Mouse (Mus musculus): ENCODE data around the gene Hook1. TPM values are rescaled to one million over a fixed set of nuclear protein-coding genes. Genes with fewer than 3 reads are reported as not detected.
"Not testable (repeated sequence)": the region's sequence is repeated elsewhere in the genome, so short reads cannot be mapped to it uniquely, and the experiment has no call there.

Hook1 gene
- total RNA-seq, 1 experiment = 54.4 TPM

DNA sequence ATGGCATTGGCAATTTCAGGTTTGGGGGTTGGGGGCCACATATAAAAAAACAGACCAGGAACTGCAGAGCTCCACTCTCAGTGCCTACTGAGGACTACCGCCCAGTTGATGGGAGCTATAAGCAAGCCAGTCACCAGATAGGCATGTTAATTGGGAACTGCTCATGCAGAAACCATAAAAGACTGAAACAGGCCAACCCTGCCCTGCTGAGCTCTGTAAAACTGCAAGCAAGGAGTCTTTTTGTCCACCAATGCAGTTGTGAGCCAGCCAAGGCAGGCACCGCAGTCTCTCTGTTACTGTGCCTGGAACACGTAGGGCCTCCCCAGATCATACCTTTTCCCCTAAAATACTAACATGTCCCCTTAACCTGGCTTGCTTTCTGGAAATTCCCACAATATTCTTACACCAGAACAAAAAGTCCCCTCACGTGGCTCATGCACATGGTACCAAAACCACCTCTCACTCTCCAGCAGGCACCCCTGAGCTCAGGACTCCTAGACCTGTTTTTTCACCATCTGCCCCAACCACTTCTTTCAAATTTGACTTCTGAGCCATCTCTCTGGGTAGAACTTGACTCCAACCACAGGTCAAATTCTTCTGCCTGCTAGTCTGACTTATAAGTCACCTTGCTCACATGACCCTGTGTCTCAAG is 32.5 kb upstream of the Hook1 start:
- H3K36me3 ChIP-seq (ENCODE audit: control insufficient read depth, insufficient read depth, low read length, poor library complexity, severe bottlenecking) = no peaks in the 10 kb centered on the region
- DNase-seq (ENCODE audit: low read depth, low spot score) = no peak
- H3K4me1 ChIP-seq (ENCODE audit: control insufficient read depth in 2 of 2, insufficient read depth in 2 of 2, low read length in 2 of 2, poor library complexity in 1 of 2) = no peaks in the 10 kb centered on the region
- no peaks in the 10 kb centered on the region for H3K9me3 ChIP-seq (ENCODE audit: control insufficient read depth, insufficient read depth, low read depth, low read length)
- in situ Hi-C loops (cut with MboI; ENCODE audit: low sequenced_read_pairs in 2 of 2, unreplicated experiment in 2 of 2) = no loop called here
- H3K9ac ChIP-seq (ENCODE audit: insufficient read depth, low read depth, low read length, poor library complexity, severe bottlenecking) = no peak overlapping the region
- no peak overlapping the region for H3K4me3 ChIP-seq (ENCODE audit: insufficient read depth in 1 of 2, low read depth in 1 of 2, low read length in 2 of 2, poor library complexity in 1 of 2, severe bottlenecking in 1 of 2)
- no peak overlapping the region for H3K27ac ChIP-seq (ENCODE audit: insufficient read depth, low read depth, low read length, poor library complexity, severe bottlenecking)
- TF ChIP-seq HCFC1 (IDR thresholded peaks at IDR 0.05; ENCODE audit: borderline replicate concordance, insufficient read depth, low read length) (no peak), ZNF384 (IDR thresholded peaks at IDR 0.05; ENCODE audit: low read depth, low read length) (no peak), CHD2 (IDR thresholded peaks at IDR 0.05; ENCODE audit: low read depth, low read length) (no peak), ZC3H11A (IDR thresholded peaks at IDR 0.05; ENCODE audit: borderline replicate concordance, low read depth, low read length) (no peak), MAFK (IDR thresholded peaks at IDR 0.05; ENCODE audit: insufficient read depth, low read depth, low read length) (no peak)

DNA sequence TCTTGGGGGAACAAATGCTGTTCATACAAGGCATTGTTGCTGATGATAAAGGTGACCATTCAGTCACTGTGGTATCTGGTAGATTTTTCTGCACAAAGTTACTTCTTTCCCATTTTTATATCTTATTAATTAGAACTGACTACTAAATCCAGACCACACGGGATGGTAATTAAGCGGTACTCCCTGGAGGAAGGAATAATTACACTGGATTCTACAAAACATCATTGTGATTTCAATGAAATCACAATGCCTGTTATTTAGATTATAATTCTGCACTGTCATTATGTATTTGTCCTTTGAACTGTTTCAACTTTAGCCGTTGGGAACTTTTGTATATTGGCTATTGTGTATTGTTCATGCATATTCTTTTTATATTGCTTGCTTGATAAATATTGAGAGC is 28.3 kb upstream of the Hook1 start:
- in situ Hi-C loops (cut with MboI; ENCODE audit: low sequenced_read_pairs in 2 of 2, unreplicated experiment in 2 of 2) = no loop called here
- H3K27ac ChIP-seq (ENCODE audit: insufficient read depth, low read depth, low read length, poor library complexity, severe bottlenecking) = no peak overlapping the region
- no peaks in the 10 kb centered on the region for H3K9me3 ChIP-seq (ENCODE audit: control insufficient read depth, insufficient read depth, low read depth, low read length)
- no peaks in the 10 kb centered on the region for H3K36me3 ChIP-seq (ENCODE audit: control insufficient read depth, insufficient read depth, low read length, poor library complexity, severe bottlenecking)
- no peak overlapping the region for H3K4me3 ChIP-seq (ENCODE audit: insufficient read depth in 1 of 2, low read depth in 1 of 2, low read length in 2 of 2, poor library complexity in 1 of 2, severe bottlenecking in 1 of 2)
- H3K4me1 ChIP-seq (ENCODE audit: control insufficient read depth in 2 of 2, insufficient read depth in 2 of 2, low read length in 2 of 2, poor library complexity in 1 of 2) = no peaks in the 10 kb centered on the region
- H3K9ac ChIP-seq (ENCODE audit: insufficient read depth, low read depth, low read length, poor library complexity, severe bottlenecking) = no peak overlapping the region
- TF ChIP-seq ZNF384 (IDR thresholded peaks at IDR 0.05; ENCODE audit: low read depth, low read length) = no peak
- no peak for DNase-seq (ENCODE audit: low read depth, low spot score)

DNA sequence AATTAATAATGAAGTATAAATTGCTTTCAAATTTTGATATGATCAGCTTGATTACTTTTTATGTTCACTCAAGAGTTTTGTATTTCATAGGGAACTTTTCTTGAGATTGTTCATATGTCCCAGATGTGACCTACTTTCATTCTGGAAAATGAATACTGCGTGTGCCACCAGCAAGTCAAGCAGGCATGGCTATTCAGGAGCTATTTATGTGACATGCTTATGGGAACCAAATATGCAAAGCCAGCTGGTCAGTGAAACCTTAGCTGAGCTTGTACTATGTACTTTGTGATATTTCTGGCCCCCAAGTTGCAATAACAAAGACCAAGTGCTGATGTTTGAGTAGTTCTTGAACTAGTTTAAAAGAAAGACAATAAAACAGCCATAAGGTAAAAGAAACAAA is 19.1 kb upstream of the Hook1 start:
- TF ChIP-seq ZNF384 (IDR thresholded peaks at IDR 0.05; ENCODE audit: low read depth, low read length) = no peak
- TF ChIP-seq MAFK (IDR thresholded peaks at IDR 0.05; ENCODE audit: insufficient read depth, low read depth, low read length) = no peak
- no peak for TF ChIP-seq ZC3H11A (IDR thresholded peaks at IDR 0.05; ENCODE audit: borderline replicate concordance, low read depth, low read length)
- TF ChIP-seq HCFC1 (IDR thresholded peaks at IDR 0.05; ENCODE audit: borderline replicate concordance, insufficient read depth, low read length) = no peak
- TF ChIP-seq CHD2 (IDR thresholded peaks at IDR 0.05; ENCODE audit: low read depth, low read length) = no peak
- no peak for DNase-seq (ENCODE audit: low read depth, low spot score)
- in situ Hi-C loops (cut with MboI; ENCODE audit: low sequenced_read_pairs in 2 of 2, unreplicated experiment in 2 of 2) = no loop called here
- no peaks in the 10 kb centered on the region for H3K36me3 ChIP-seq (ENCODE audit: control insufficient read depth, insufficient read depth, low read length, poor library complexity, severe bottlenecking)
- H3K4me3 ChIP-seq (ENCODE audit: insufficient read depth in 1 of 2, low read depth in 1 of 2, low read length in 2 of 2, poor library complexity in 1 of 2, severe bottlenecking in 1 of 2) = no peak overlapping the region
- no peaks in the 10 kb centered on the region for H3K4me1 ChIP-seq (ENCODE audit: control insufficient read depth in 2 of 2, insufficient read depth in 2 of 2, low read length in 2 of 2, poor library complexity in 1 of 2)
- no peaks in the 10 kb centered on the region for H3K9me3 ChIP-seq (ENCODE audit: control insufficient read depth, insufficient read depth, low read depth, low read length)
- H3K9ac ChIP-seq (ENCODE audit: insufficient read depth, low read depth, low read length, poor library complexity, severe bottlenecking) = no peak overlapping the region
- no peak overlapping the region for H3K27ac ChIP-seq (ENCODE audit: insufficient read depth, low read depth, low read length, poor library complexity, severe bottlenecking)

DNA sequence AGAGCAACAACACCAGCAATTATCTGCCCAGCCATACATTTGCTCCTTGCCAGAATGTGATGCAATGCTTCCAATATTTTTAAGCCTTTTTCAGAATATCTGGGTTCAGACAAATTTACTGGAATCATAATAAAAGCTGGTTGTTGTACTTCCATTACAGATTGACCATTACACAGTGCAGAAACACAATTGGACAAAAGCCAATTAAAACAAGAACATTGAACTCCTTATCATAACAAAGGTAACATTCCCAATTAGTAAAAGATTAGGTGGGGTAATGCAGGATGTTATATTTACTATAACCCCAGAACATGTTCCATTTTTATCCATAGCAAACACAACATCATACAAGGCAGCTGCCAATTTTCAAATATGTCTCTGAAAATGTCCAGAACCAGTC is 13.7 kb upstream of the Hook1 start:
- H3K4me1 ChIP-seq (ENCODE audit: control insufficient read depth in 2 of 2, insufficient read depth in 2 of 2, low read length in 2 of 2, poor library complexity in 1 of 2) = no peaks in the 10 kb centered on the region
- no peak overlapping the region for H3K4me3 ChIP-seq (ENCODE audit: insufficient read depth in 1 of 2, low read depth in 1 of 2, low read length in 2 of 2, poor library complexity in 1 of 2, severe bottlenecking in 1 of 2)
- no peak for DNase-seq (ENCODE audit: low read depth, low spot score)
- no peaks in the 10 kb centered on the region for H3K36me3 ChIP-seq (ENCODE audit: control insufficient read depth, insufficient read depth, low read length, poor library complexity, severe bottlenecking)
- no peak overlapping the region for H3K27ac ChIP-seq (ENCODE audit: insufficient read depth, low read depth, low read length, poor library complexity, severe bottlenecking)
- in situ Hi-C loops (cut with MboI; ENCODE audit: low sequenced_read_pairs in 2 of 2, unreplicated experiment in 2 of 2) = no loop called here
- H3K9ac ChIP-seq (ENCODE audit: insufficient read depth, low read depth, low read length, poor library complexity, severe bottlenecking) = no peak overlapping the region
- no peaks in the 10 kb centered on the region for H3K9me3 ChIP-seq (ENCODE audit: control insufficient read depth, insufficient read depth, low read depth, low read length)
- no peak for TF ChIP-seq ZNF384 (IDR thresholded peaks at IDR 0.05; ENCODE audit: low read depth, low read length)
- no peak for TF ChIP-seq HCFC1 (IDR thresholded peaks at IDR 0.05; ENCODE audit: borderline replicate concordance, insufficient read depth, low read length)
- TF ChIP-seq CHD2 (IDR thresholded peaks at IDR 0.05; ENCODE audit: low read depth, low read length) = no peak
- no peak for TF ChIP-seq ZC3H11A (IDR thresholded peaks at IDR 0.05; ENCODE audit: borderline replicate concordance, low read depth, low read length)

DNA sequence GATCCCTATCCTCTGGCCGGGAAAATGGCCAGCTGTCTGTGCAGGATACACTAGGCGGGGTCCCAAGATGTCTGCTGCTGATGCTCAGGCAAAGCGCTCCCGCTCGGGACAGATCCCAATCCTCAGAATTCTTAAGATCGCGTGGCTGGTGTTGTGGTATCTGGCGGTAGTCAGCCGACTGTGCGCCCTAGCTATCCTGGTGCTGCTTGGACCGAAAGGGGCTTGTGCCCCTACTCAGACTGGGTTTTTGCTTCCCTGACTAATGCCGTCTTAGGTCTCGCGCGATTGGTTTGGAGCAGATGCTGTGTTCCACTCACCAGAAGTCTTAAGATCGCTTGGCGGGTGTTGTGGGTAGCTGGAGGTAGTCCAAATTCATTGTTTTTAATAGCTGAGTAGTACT is 15.2 kb downstream of the Hook1 start:
- H3K27ac ChIP-seq (ENCODE audit: insufficient read depth, low read depth, low read length, poor library complexity, severe bottlenecking); H3K9me3 ChIP-seq (ENCODE audit: control insufficient read depth, insufficient read depth, low read depth, low read length); in situ Hi-C loops (cut with MboI; ENCODE audit: low sequenced_read_pairs in 2 of 2, unreplicated experiment in 2 of 2); H3K4me1 ChIP-seq (ENCODE audit: control insufficient read depth in 2 of 2, insufficient read depth in 2 of 2, low read length in 2 of 2, poor library complexity in 1 of 2); H3K36me3 ChIP-seq (ENCODE audit: control insufficient read depth, insufficient read depth, low read length, poor library complexity, severe bottlenecking): not testable (repeated sequence)
- peak overlapping the region; percentile 68 for H3K9ac ChIP-seq (ENCODE audit: insufficient read depth, low read depth, low read length, poor library complexity, severe bottlenecking)
- TF ChIP-seq CHD2 (IDR thresholded peaks at IDR 0.05; ENCODE audit: low read depth, low read length) = 0 out of 2 replicates have a peak, but pooled peaks have one; percentile 31
- peak overlapping the region; percentile 57 to 63 for H3K4me3 ChIP-seq (ENCODE audit: insufficient read depth in 1 of 2, low read depth in 1 of 2, low read length in 2 of 2, poor library complexity in 1 of 2, severe bottlenecking in 1 of 2)
- peak; percentile 25 for DNase-seq (ENCODE audit: low read depth, low spot score)

Data from ES-E14 (cell line).